Mouse (Mus musculus) granulocyte monocyte progenitor cell, adult 5-6 weeks (primary cell): ENCODE results near the gene Shisa3. TPM values are rescaled to one million over a fixed set of nuclear protein-coding genes. Genes with fewer than 3 reads are reported as not detected.
A peak's percentile ranks its signal among the peaks of the same experiment; 100 is the strongest.

Experiments used
- ATAC-seq: replicated peaks from 2 replicates; pipeline ENCODE4 v1.8.0; 2016; ENCODE audit warnings: mild to moderate bottlenecking, moderate TSS enrichment, inconsistent platforms; ENCODE audit not compliant: poor library complexity, severe bottlenecking
- total RNA-seq, 2 experiments: library from RNA; stranded (forward) in 1 of 2; stranded (reverse) in 1 of 2; fragments of 200-712, 200-1000 nt in 1 of 2; fragments of >200 nt in 1 of 2; fragmentation: Nextera tagmentation in 1 of 2; gene quantifications; 2 replicates each; pipeline ENCODE4 v1.2.3; 2014 to 2017

Shisa3 gene
- total RNA-seq, 2 experiments from 2014 or later: not detected

DNA sequence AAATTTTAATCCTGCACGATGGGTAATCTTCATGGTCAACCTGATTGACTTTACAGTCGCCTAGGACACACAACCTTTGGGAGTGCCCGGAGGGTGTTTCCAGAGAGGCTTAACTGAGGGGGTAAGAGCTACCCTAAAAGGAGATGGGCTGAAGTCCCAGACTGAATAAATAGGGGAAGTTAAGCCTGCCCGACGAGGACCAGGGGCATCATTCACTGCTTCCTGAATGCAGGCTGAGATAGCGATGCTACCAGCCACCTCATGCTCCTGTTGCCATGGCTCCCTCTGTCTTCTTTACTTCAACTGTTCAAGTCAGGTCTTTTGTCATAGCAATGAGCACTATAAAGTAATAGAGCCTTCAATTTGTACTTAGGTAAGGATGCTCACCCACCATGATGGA, 62.5 kb downstream of the Shisa3 start:
- 0 out of 2 replicates have a peak, but pooled peaks have one; percentile 20 for ATAC-seq

DNA sequence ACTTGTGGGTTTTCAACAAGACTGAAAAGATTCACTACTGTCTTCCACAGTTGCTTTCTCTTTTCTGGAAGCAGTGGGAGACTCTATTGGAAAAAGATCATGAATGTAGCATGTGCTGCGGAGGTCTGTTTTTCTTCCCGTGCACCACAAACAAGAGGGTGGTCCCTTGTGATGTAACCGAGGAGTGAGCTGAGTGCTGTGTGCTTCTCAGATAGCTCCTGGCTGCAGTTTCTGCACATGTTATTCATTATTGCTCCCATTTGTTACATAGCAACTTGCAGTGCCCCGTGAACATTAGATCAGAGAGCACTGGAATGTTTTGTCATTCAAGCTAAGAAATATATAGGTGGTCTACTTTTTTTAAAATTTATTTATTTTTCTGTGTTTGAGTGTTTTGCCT, 65.3 kb downstream of the Shisa3 start:
- ATAC-seq: no peak

Other genes with a start within 250 kb of the Shisa3 start
- 0.85 and 1.0 TPM in 2 replicates for gene Bend4, start 179.6 kb upstream of the Shisa3 start, total RNA-seq (2014; fragmentation: Nextera tagmentation)
- gene Bend4, start 179.6 kb upstream of the Shisa3 start, total RNA-seq (2017): 0.72 and 1.3 TPM in 2 replicates
- 33.8 and 39.3 TPM in 2 replicates for gene Atp8a1, start 239.6 kb downstream of the Shisa3 start, total RNA-seq (2014; fragmentation: Nextera tagmentation)
- gene Atp8a1, start 239.6 kb downstream of the Shisa3 start, total RNA-seq (2017): 23.3 and 26.2 TPM in 2 replicates